25 mouse cellular contexts compared by ENCODE assay signal in genomic region chr2:142169649-142170048, GRCm38 (mm10).
A peak's percentile ranks its signal among the peaks of the same experiment; 100 is the strongest.
DNase-seq lines count a peak whose midpoint lies in the region; ATAC-seq lines count a peak whose summit lies in the region.
"Had no signal": no experiment of that assay in that cellular context is flagged by ENCODE, and none has a peak within 500 bp of the region (broad histone marks: within the 10 kb centered on the region; RNA-seq: fewer than 3 reads in every experiment).

No protein-coding gene starts in this region.

- H3K27ac ChIP-seq in kidney, embryonic 15.5 days = no peak overlapping the region
- H3K27ac ChIP-seq in neural tube, embryonic 11.5 days (ENCODE audit: low read depth, low read length) = no peak overlapping the region
- H3K27ac ChIP-seq: forebrain, embryonic 10.5 days; forebrain, embryonic 13.5 days; heart, adult 2 months; heart, embryonic 10.5 days; heart, embryonic 13.5 days; hindbrain, embryonic 14.5 days had no signal

- no peak overlapping the region for H3K4me3 ChIP-seq in kidney, embryonic 15.5 days (replicated peaks)
- H3K4me3 ChIP-seq in neural tube, embryonic 11.5 days (ENCODE audit: low read depth, low read length) = no peak overlapping the region
- H3K4me3 ChIP-seq: forebrain, embryonic 10.5 days; forebrain, embryonic 13.5 days; heart, adult 2 months; heart, embryonic 10.5 days; heart, embryonic 13.5 days had no signal

- no peaks in the 10 kb centered on the region for H3K9me3 ChIP-seq in kidney, embryonic 15.5 days (replicated peaks)
- H3K9me3 ChIP-seq in neural tube, embryonic 11.5 days (ENCODE audit: control insufficient read depth, low read length) = no peaks in the 10 kb centered on the region
- H3K9me3 ChIP-seq: forebrain, embryonic 10.5 days; forebrain, embryonic 13.5 days; heart, embryonic 10.5 days; heart, embryonic 13.5 days had no signal

- ATAC-seq in kidney, embryonic 15.5 days (replicated peaks; ENCODE audit: low FRiP score) = peak; percentile 86
- peak; percentile 52; the same call in 1 of the 2 replicates for ATAC-seq in neural tube, embryonic 11.5 days (ENCODE audit: insufficient read depth, low FRiP score, low TSS enrichment)
- ATAC-seq: activated CD4-positive, CD25-positive, alpha-beta regulatory T cell, adult 4 months; forebrain, embryonic 13.5 days; forebrain, embryonic 16.5 days had no signal

- H3K4me2 ChIP-seq in kidney, embryonic 15.5 days = no peak overlapping the region
- no peak overlapping the region for H3K4me2 ChIP-seq in neural tube, embryonic 11.5 days (ENCODE audit: low read depth)
- H3K4me2 ChIP-seq: forebrain, embryonic 13.5 days; heart, embryonic 13.5 days; hindbrain, embryonic 14.5 days had no signal

- H3K36me3 ChIP-seq in kidney, embryonic 15.5 days = no peaks in the 10 kb centered on the region
- no peaks in the 10 kb centered on the region for H3K36me3 ChIP-seq in neural tube, embryonic 11.5 days (ENCODE audit: control insufficient read depth, insufficient read depth, low read length)
- H3K36me3 ChIP-seq: forebrain, embryonic 10.5 days; heart, embryonic 10.5 days; heart, embryonic 13.5 days had no signal

- whole genome bisulfite sequencing in kidney, embryonic 15.5 days = 17% methylated on average over 2 of the region's 2 CpGs
- 47% methylated on average over 2 of the region's 2 CpGs for WGBS in neural tube, embryonic 11.5 days

- H3K4me1 ChIP-seq in kidney, embryonic 15.5 days = no peaks in the 10 kb centered on the region
- no peaks in the 10 kb centered on the region for H3K4me1 ChIP-seq in neural tube, embryonic 11.5 days (ENCODE audit: control insufficient read depth, insufficient read depth, low read length)
- H3K4me1 ChIP-seq: forebrain, embryonic 13.5 days; heart, embryonic 10.5 days; heart, embryonic 13.5 days had no signal

- H3K9ac ChIP-seq in kidney, embryonic 15.5 days = no peak overlapping the region
- no peak overlapping the region for H3K9ac ChIP-seq in neural tube, embryonic 11.5 days (ENCODE audit: low read length)
- H3K9ac ChIP-seq: forebrain, embryonic 13.5 days; heart, embryonic 13.5 days; hindbrain, embryonic 14.5 days had no signal

- H3K27me3 ChIP-seq in kidney, embryonic 15.5 days = peaks cover 32% of the 10 kb centered on the region
- no peaks in the 10 kb centered on the region for H3K27me3 ChIP-seq in neural tube, embryonic 11.5 days (ENCODE audit: control insufficient read depth, insufficient read depth, low read length)
- H3K27me3 ChIP-seq: forebrain, embryonic 13.5 days; heart, embryonic 13.5 days had no signal

- DNase-seq in embryo, embryonic 10 days (ENCODE audit: low spot score) = peak; percentile 4
- no peak for DNase-seq in embryo, embryonic 9.5 days (ENCODE audit: extremely low spot score)
- no peak for DNase-seq in kidney, postnatal 36 days
- no peak for DNase-seq in neural tube, embryonic 11.5 days (ENCODE audit: low spot score)
- no peak for DNase-seq in neural tube, embryonic 10.5 days (ENCODE audit: extremely low spot score, low spot score)
- DNase-seq in spleen, adult 12 weeks (ENCODE audit: low spot score) = no peak
- DNase-seq: adrenal gland, adult 8-10 months; adrenal gland, postnatal 25 days; cerebellum, adult 11-12 months; cerebellum, adult 8-10 months; cerebellum, postnatal 10 days; cerebellum, postnatal 36 days; gastrocnemius, postnatal 10 days; gastrocnemius, postnatal 36 days; heart, adult 2 months; heart, postnatal 14 days; heart, postnatal 4 days had no signal
